Mouse (Mus musculus): Measurements from ENCODE around the gene Tmem63b.
A peak's percentile ranks its signal among the peaks of the same experiment; 100 is the strongest.
"Not testable (repeated sequence)": the region's sequence is repeated elsewhere in the genome, so short reads cannot be mapped to it uniquely, and the experiment has no call there.

Tmem63b gene

GRCm38 (mm10) chr17:45626577-45627134, 60.0 kb downstream of the Tmem63b start:
- DNase-seq (ENCODE audit: low read depth, low spot score): peak; percentile 85

GRCm38 (mm10) chr17:45623425-45623824, 63.3 kb downstream of the Tmem63b start:
- not testable (repeated sequence) for DNase-seq (ENCODE audit: low read depth, low spot score)

- no peak for DNase-seq (ENCODE audit: low read depth, low spot score)
These were observed 67.1 kb downstream of the Tmem63b start for GRCm38 (mm10) chr17:45619386-45620256.

GRCm38 (mm10) chr17:45618941-45619385, 67.7 kb downstream of the Tmem63b start:
- no peak for DNase-seq (ENCODE audit: low read depth, low spot score)

GRCm38 (mm10) chr17:45617655-45618054, 69.0 kb downstream of the Tmem63b start:
- no peak for DNase-seq (ENCODE audit: low read depth, low spot score)

- no peak for DNase-seq (ENCODE audit: low read depth, low spot score)
These were observed 70.0 kb downstream of the Tmem63b start for GRCm38 (mm10) chr17:45616679-45617078.

- DNase-seq (ENCODE audit: low read depth, low spot score): no peak
These were observed 70.6 kb downstream of the Tmem63b start for GRCm38 (mm10) chr17:45616046-45616650.

- no peak for DNase-seq (ENCODE audit: low read depth, low spot score)
These were observed 73.8 kb downstream of the Tmem63b start for GRCm38 (mm10) chr17:45612921-45613320.

- DNase-seq (ENCODE audit: low read depth, low spot score): no peak
These were observed 74.7 kb downstream of the Tmem63b start for GRCm38 (mm10) chr17:45612008-45612407.
